Mouse (Mus musculus) MEL (cell line): ENCODE data around the gene Gm28048.

Experiments
- EP300 ChIP-seq, 2 experiments: IDR thresholded peaks; 2 replicates each; pipeline ENCODE4 v1.6.1; 2011; ENCODE audit warnings: improper control_type of control experiment in 2 of 2, low read length in 2 of 2, low read depth in 1 of 2, mild to moderate bottlenecking in 1 of 2
- TAL1 ChIP-seq: IDR thresholded peaks from 2 replicates; pipeline ENCODE4 v1.6.1; 2012; ENCODE audit warnings: mild to moderate bottlenecking, inconsistent platforms, low read length, moderate library complexity, mixed read lengths
- UBTF ChIP-seq: IDR thresholded peaks from 2 replicates; pipeline ENCODE4 v1.6.1; 2012; ENCODE audit warnings: low read depth, mild to moderate bottlenecking, inconsistent platforms, low read length, improper control_type of control experiment, moderate library complexity, borderline replicate concordance; ENCODE audit not compliant: insufficient read depth
- ZNF384 ChIP-seq: IDR thresholded peaks from 2 replicates; pipeline ENCODE4 v1.6.1; 2012; ENCODE audit warnings: low read depth, mild to moderate bottlenecking, inconsistent platforms, low read length, improper control_type of control experiment

DNA sequence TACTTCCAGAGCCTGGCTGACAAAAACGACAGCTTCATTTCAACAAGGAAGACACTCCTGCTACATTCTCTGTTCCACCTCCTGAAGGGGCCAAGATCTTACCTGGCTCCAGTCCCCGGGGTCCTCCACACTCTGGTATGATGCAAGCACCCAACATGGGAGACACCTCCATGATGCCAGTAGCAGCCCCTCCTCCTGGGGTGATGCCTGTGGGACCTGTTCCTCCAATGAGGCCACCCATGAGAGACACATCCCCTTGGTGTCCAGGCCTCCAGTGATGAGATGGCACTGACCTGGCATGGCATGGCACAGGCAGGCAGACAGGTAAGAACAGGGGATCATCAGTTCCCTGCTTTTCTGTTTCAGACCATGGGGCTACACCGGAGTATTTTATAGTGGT lies 3.7 kb downstream of the Gm28048 start:
- TF ChIP-seq TAL1 = no peak
- TF ChIP-seq EP300 (IDR thresholded peaks at IDR 0.05; ENCODE audit: low read depth in 1 of 2, low read length in 2 of 2) = no peak
- no peak for TF ChIP-seq ZNF384
- TF ChIP-seq UBTF = no peak
